ENCODE assay signal across 9 mouse cellular contexts in the genomic region with DNA sequence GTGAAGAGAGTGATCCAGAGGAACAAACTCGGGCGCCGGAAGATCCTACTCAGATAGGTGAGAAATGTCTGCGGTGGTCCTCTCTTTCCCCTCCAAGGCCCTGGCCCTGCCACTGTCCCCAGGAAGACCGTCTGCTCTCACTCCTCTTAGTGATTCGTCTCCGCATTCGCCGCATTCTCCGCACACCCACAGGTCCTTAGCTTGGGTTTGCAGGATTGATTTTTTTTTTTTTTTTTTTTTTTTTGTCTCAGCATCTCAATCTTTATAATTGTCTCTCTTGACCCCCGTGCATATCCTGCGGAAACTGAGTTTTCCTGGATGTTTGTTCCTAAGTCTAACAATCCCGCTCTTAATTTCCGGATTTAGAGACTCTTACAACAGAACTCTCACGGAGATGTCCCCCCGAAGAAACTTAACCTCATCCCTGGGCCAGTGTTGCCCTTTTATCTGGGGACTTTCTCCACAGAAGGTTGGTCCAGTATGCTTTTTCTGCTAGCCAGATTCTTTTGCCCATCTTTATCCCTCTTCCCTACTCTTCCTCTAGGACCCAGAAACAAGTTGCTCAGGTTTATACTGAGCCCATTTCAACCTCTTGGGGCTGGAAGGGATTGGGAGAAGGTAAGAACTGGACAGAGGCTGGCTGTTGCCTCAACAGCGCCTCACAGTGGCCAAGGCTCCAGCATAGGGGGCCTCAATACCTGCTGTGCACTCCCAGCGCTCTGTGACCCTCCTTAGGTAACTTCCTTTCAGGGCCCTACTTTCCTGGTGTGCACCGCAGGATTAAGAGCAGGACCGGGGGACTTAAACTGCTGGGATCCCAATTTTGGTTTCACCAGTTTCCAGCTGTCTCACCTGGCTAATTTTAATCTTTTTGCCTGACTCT. TPM values are rescaled to one million over a fixed set of nuclear protein-coding genes. Genes with fewer than 3 reads are reported as not detected.
A peak's percentile ranks its signal among the peaks of the same experiment; 100 is the strongest.
DNase-seq lines count a peak whose midpoint lies in the region; ATAC-seq and TF ChIP-seq lines count a peak whose summit lies in the region.
"Had no signal": no experiment of that assay in that cellular context is flagged by ENCODE, and none has a peak within 500 bp of the region (broad histone marks: within the 10 kb centered on the region; RNA-seq: fewer than 3 reads in every experiment).

No protein-coding gene starts in this region.

- ATAC-seq in intestine, embryonic 14.5 days (replicated peaks; ENCODE audit: low FRiP score, low TSS enrichment, low read depth) = no peak
- no peak for ATAC-seq in lung, embryonic 16.5 days (ENCODE audit: low read depth)

- H3K27me3 ChIP-seq in intestine, embryonic 14.5 days (replicated peaks; ENCODE audit: control insufficient read depth, insufficient read depth, low read length) = peaks cover 99% of the 10 kb centered on the region
- H3K27me3 ChIP-seq in lung, embryonic 16.5 days (ENCODE audit: control insufficient read depth, insufficient read depth, low read depth, low read length) = peaks cover 94% of the 10 kb centered on the region

- peaks cover 0 to 2% of the 10 kb centered on the region in 2 experiments; a peak in 1 of 4 replicates for H3K4me1 ChIP-seq in ES-E14 (ENCODE audit: control insufficient read depth in 2 of 2, insufficient read depth in 2 of 2, low read length in 2 of 2, poor library complexity in 1 of 2)
- peaks cover 6% of the 10 kb centered on the region; the same call in 1 of the 2 replicates for H3K4me1 ChIP-seq in embryonic fibroblast, embryonic 13.5 days (ENCODE audit: control insufficient read depth, insufficient read depth, low read length)
- H3K4me1 ChIP-seq in intestine, embryonic 14.5 days (replicated peaks; ENCODE audit: control insufficient read depth, insufficient read depth, low read length) = 0 out of 2 replicates have a peak, but pooled peaks cover 4% of the 10 kb centered on the region
- peaks cover 14% of the 10 kb centered on the region for H3K4me1 ChIP-seq in lung, embryonic 16.5 days (replicated peaks; ENCODE audit: control insufficient read depth, insufficient read depth, low read length)

- peak overlapping the region; percentile 66 to 69 for H3K4me3 ChIP-seq in ES-E14 (ENCODE audit: insufficient read depth in 1 of 2, low read depth in 1 of 2, low read length in 2 of 2, poor library complexity in 1 of 2, severe bottlenecking in 1 of 2)
- H3K4me3 ChIP-seq in embryonic fibroblast, embryonic 13.5 days (ENCODE audit: insufficient read depth, low read length) = peak overlapping the region; percentile 48
- peak overlapping the region; percentile 40 for H3K4me3 ChIP-seq in intestine, embryonic 14.5 days (ENCODE audit: low read depth, low read length)
- H3K4me3 ChIP-seq in lung, embryonic 16.5 days (ENCODE audit: low read length) = peak overlapping the region; percentile 66

- TF ChIP-seq POLR2A in embryonic fibroblast, embryonic 13.5 days (IDR thresholded peaks at IDR 0.05; ENCODE audit: low read depth, low read length) = no peak

- DNase-seq in 416B (ENCODE audit: low read depth) = peak; percentile 83
- DNase-seq in ES-E14 (ENCODE audit: low read depth, low spot score) = peak; percentile 82
- DNase-seq in intestine, embryonic 14.5 days (ENCODE audit: low spot score) = peak; percentile 75
- DNase-seq in retina, embryonic 14.5 days (ENCODE audit: low spot score) = peak; percentile 71
- DNase-seq in right cerebral cortex, postnatal 36 days (ENCODE audit: low spot score in 2 of 2) = no peak
- DNase-seq in layer of hippocampus, postnatal 36 days = no peak

- peak overlapping the region; percentile 69 for H3K4me2 ChIP-seq in intestine, embryonic 14.5 days (ENCODE audit: low read length)
- H3K4me2 ChIP-seq in lung, embryonic 16.5 days (ENCODE audit: low read depth, low read length) = peak overlapping the region; percentile 98

- no peak overlapping the region for H3K9ac ChIP-seq in ES-E14 (ENCODE audit: insufficient read depth, low read depth, low read length, poor library complexity, severe bottlenecking)
- H3K9ac ChIP-seq in intestine, embryonic 14.5 days (ENCODE audit: low read length) = 0 out of 2 replicates have a peak overlapping the region, but pooled peaks have one; percentile 6
- peak overlapping the region; percentile 69; the same call in 1 of the 2 replicates for H3K9ac ChIP-seq in lung, embryonic 16.5 days (ENCODE audit: low read length)

- 2% methylated on average over 20 of the region's 20 CpGs for WGBS in intestine, embryonic 14.5 days
- WGBS in lung, embryonic 16.5 days = 2% methylated on average over 20 of the region's 20 CpGs

- in situ Hi-C loops in ES-E14 (cut with MboI; ENCODE audit: low sequenced_read_pairs in 2 of 2, unreplicated experiment in 2 of 2) = loop anchor here (5.0 to 25.0 kb wide), 6 partner anchors 147 to 1027 kb away; partner anchors contain the start of genes Dmbx1 (in 2 of the 2), Tal1 (in 2 of the 2) and Trabd2b (in 1 of the 2)

- H3K36me3 ChIP-seq in ES-E14 (ENCODE audit: control insufficient read depth, insufficient read depth, low read length, poor library complexity, severe bottlenecking) = no peaks in the 10 kb centered on the region
- H3K36me3 ChIP-seq in intestine, embryonic 14.5 days (ENCODE audit: control insufficient read depth, insufficient read depth, low read length) = no peaks in the 10 kb centered on the region
- H3K36me3 ChIP-seq in lung, embryonic 16.5 days (ENCODE audit: control insufficient read depth, insufficient read depth, low read length) = no peaks in the 10 kb centered on the region

- TF ChIP-seq CTCF in embryonic fibroblast, embryonic 13.5 days (IDR thresholded peaks at IDR 0.05; ENCODE audit: borderline replicate concordance, insufficient read depth, low read length) = peak; percentile 55; the same call in 1 of the 2 replicates

- H3K9me3 ChIP-seq in ES-E14 (ENCODE audit: control insufficient read depth, insufficient read depth, low read depth, low read length) = no peaks in the 10 kb centered on the region
- H3K9me3 ChIP-seq in intestine, embryonic 14.5 days (ENCODE audit: control insufficient read depth, low read length) = no peaks in the 10 kb centered on the region
- H3K9me3 ChIP-seq in lung, embryonic 16.5 days (ENCODE audit: control insufficient read depth, low read length) = no peaks in the 10 kb centered on the region

- H3K27ac ChIP-seq in ES-E14 (ENCODE audit: insufficient read depth, low read depth, low read length, poor library complexity, severe bottlenecking) = no peak overlapping the region
- H3K27ac ChIP-seq in embryonic fibroblast, embryonic 13.5 days (ENCODE audit: insufficient read depth, low read length) = peak overlapping the region; percentile 0; the same call in 1 of the 2 replicates
- no peak overlapping the region for H3K27ac ChIP-seq in intestine, embryonic 14.5 days (ENCODE audit: low read depth)
- no peak overlapping the region for H3K27ac ChIP-seq in lung, embryonic 16.5 days (ENCODE audit: low read length)

TF ChIP-seq in ES-E14, 5 proteins besides CTCF, POLR2A, EP300 and RAD21:
- TF ChIP-seq CHD2 (IDR thresholded peaks at IDR 0.05; ENCODE audit: low read depth, low read length) (no peak), ZNF384 (IDR thresholded peaks at IDR 0.05; ENCODE audit: low read depth, low read length) (peak; percentile 52; the same call in 1 of the 2 replicates)

RNA-seq across cellular contexts. Expression of gene Foxd2, which starts 1.2 kb away (rescaled TPM):
- 0.09 TPM in 1 of 2 replicates, not detected in the other for total RNA-seq in ES-E14 (2012; rRNA removed)
- polyA plus RNA-seq in embryonic fibroblast, embryonic 13.5 days (2011; ENCODE audit: insufficient read length, low read depth, missing spikeins) = 0.47 and 0.94 TPM in 2 replicates
- polyA plus RNA-seq in intestine, embryonic 14.5 days (2014; fragmentation: Nextera tagmentation; extraction: Ambion mirVana) = 0.14 and 0.28 TPM in 2 replicates
- 0.08 TPM in 1 of 2 replicates, not detected in the other for polyA plus RNA-seq in lung, embryonic 16.5 days (2015; fragmentation: Nextera tagmentation; extraction: Ambion mirVana)
- total RNA-seq in layer of hippocampus, postnatal 36 days (2021) = under 1 TPM; 0.15 to 0.25 TPM

RNA-seq across cellular contexts. Expression of gene Foxe3, which starts 16.0 kb away (rescaled TPM):
- not detected in 2 replicates for total RNA-seq in ES-E14 (2012; rRNA removed)
- not detected in 2 replicates for polyA plus RNA-seq in embryonic fibroblast, embryonic 13.5 days (2011; ENCODE audit: insufficient read length, low read depth, missing spikeins)
- not detected in 2 replicates for polyA plus RNA-seq in intestine, embryonic 14.5 days (2014; fragmentation: Nextera tagmentation; extraction: Ambion mirVana)
- polyA plus RNA-seq in lung, embryonic 16.5 days (2015; fragmentation: Nextera tagmentation; extraction: Ambion mirVana) = not detected in 2 replicates
- total RNA-seq in layer of hippocampus, postnatal 36 days (2021) = not detected
- total RNA-seq: heart, adult 18-20 months had no signal

Comparison
In these comparisons a context has a peak if more than half of its experiments do, and no peak if none do; other contexts are left out.
1. DNase-seq: peak in 416B (single experiment), ES-E14 (single experiment), intestine, embryonic 14.5 days (single experiment) and retina, embryonic 14.5 days (single experiment); none in right cerebral cortex, postnatal 36 days (0 of 2) and layer of hippocampus, postnatal 36 days (0 of 2).
2. Peak in every context shown above with its lines, with median percentiles within 50 percentile points of each other: H3K4me3 ChIP-seq.